Mouse (Mus musculus) heart, postnatal 14 days (tissue): ENCODE measurements around the gene Coa5. TPM values are rescaled to one million over a fixed set of nuclear protein-coding genes. Genes with fewer than 3 reads are reported as not detected.

Experiments used
- DNase-seq, 2 experiments: peaks; one replicate each; pipeline ENCODE4 v3.0.0; 2021 to 2022
- intact Hi-C: fragments of 180-260 bp; cut with DNase I; formaldehyde crosslinking; loops from one replicate; pipeline ENCODE4 v1.15.1; 2025
- long read RNA-seq, 2 experiments: library from polyadenylated mRNA; stranded (forward); transcript quantifications; one replicate each; pipeline ENCODE4 v2.0.0; 2021
- total RNA-seq, 2 experiments: library from RNA; stranded (reverse); gene quantifications; 2 replicates each; pipeline ENCODE4 v1.2.3; 2021

The Coa5 gene
- total RNA-seq: 10 to 100 TPM; 86.9 to 98.1 TPM
- long read RNA-seq, experiment 1, transcript Coa5-201 (3 exons, 3,863 nt): major isoform, 96 of 110 reads
- long read RNA-seq, experiment 1, partial matches to known transcripts: 1 of 110 reads
- long read RNA-seq, experiment 1, other reads (novel, unspliced or antisense): 13 of 110 reads
- long read RNA-seq, experiment 2, transcript Coa5-201 (3 exons, 3,863 nt): major isoform, 108 of 120 reads
- long read RNA-seq, experiment 2, partial matches to known transcripts: 0 of 120 reads
- long read RNA-seq, experiment 2, other reads (novel, unspliced or antisense): 12 of 120 reads

DNA sequence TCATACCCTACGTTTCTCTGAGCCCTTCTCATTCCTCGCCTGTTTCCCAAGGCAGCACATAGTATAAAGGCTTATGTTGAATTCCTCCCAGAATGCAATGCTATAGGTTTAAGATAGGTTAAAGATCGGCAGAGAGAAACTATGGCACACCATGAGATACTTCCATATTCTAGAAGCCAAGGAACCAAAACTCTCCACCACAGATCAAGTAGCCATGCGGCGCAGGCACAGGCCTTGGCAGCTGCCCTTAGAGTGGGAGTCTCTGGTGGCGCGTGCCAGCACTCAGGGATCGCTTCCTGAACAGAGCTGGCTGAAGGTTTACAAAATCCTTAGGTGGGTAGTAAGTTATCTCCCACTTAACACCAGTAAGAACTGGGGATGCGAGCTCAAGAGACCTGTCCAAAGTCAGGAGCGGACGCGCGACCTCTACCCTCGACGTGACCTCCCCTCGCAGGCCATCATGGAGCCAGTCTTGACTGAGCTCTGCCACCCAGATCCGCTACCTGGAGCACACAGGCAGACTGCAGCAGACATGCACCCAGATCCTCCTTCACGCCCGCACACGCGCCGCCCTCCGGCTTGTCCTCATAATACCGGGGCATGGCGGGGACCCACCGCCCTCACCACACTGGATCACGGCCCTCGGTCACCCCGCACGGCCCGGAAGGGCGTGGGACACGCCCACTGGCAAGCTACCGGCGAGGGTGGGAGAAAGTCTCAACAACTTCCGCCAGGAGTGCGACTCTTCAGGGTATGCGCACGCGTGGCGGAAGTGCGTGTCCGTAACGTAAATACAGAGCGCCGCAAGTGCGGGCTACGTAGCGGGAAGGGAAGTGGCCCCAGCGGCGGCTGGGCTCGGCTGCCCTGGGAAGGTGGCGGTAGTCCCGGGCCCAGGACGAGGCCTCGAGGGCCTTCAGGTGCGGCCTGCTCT is at the start of gene Coa5, which contains the start of gene Unc50:
Coa5 (minus strand) TSS at position 738 of the 931 bp plus-strand sequence.
Unc50 (plus strand) TSS at position 774 of the 931 bp plus-strand sequence.
- peak; percentile 94 to 97 for DNase-seq
- intact Hi-C loops: no loop called here

DNA sequence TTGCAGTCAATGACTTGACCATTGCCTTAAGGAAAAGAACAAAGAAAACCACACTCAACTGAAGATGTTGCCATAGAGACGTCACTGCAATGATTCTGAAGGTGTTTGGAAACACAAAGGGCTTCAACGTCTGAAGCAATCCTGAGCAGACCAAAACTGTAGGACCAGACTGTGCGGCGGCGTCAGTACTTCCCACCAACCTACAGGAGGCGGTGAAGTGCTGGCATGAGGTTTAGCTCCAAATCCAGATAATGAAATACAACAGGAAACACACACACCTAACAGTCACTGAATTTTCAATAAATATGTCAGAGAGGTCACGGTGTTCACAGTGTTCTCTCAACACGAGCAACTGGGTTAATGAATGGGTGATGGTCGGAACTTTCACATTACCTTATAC is 49.2 kb upstream of the Coa5 start:
- peak in 1 of 2 experiments; percentile 36 for DNase-seq
- intact Hi-C loops: no loop called here

DNA sequence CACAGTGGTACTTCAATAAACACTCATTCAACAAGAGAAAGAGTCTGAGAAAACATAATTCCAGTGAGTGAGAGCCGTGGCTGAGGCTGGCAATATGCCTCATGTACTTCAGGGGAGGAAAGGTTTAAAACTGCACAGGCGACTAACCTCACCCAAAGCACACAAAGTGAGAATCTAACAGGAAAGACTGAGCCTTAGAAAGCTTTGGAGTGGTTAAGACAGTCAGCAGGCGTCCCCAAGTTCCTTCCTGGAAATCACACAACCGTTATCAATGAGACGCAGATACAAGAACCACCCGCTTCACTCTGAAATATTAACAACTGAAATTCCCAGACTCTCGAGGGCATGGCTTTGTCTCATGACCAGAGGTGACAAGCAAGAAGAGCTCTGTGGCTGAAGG is 48.5 kb upstream of the Coa5 start:
- intact Hi-C loops: no loop called here
- DNase-seq: no peak

GRCm38 (mm10) chr1:37477928-37478327 is 48.0 kb upstream of the Coa5 start:
- no peak for DNase-seq
- intact Hi-C loops: no loop called here

DNA sequence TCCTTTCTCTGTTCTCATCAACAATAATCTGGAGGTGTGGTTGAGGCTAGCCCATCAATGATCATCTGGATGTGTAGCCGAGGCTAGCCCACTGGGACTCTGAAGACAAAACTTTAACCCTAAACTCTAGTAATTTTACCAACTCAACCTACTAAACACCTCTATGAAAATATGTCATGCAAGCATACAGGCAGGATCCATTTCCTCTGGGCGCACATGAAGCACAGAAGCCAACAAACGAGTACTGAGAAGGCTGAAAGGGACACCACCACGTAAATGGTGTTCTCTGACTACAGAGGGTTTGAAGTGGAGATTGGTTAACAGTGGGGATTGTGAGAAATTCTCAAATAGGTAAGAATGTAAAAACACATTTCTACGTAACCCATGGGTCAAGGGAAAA is 47.3 kb upstream of the Coa5 start:
- no peak for DNase-seq
- intact Hi-C loops: no loop called here

DNA sequence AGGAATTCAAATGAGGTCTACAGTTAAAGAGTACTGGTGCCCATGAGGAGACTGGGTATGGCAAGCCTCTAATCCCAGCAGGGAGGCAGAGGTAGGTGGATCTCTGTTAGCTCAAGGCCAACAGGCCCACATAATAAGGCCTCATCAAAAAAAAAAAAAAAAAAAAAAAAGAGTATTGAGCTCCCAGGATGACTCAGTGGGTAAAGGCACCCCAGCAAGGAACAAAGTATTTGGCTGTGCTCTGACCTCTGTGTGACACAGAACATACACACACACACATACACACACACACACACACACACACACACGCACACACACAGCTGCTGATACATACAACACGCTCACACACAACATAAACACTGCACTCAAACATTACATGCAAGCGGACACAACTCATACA is 45.4 kb upstream of the Coa5 start:
- no peak for DNase-seq
- intact Hi-C loops: no loop called here

DNA sequence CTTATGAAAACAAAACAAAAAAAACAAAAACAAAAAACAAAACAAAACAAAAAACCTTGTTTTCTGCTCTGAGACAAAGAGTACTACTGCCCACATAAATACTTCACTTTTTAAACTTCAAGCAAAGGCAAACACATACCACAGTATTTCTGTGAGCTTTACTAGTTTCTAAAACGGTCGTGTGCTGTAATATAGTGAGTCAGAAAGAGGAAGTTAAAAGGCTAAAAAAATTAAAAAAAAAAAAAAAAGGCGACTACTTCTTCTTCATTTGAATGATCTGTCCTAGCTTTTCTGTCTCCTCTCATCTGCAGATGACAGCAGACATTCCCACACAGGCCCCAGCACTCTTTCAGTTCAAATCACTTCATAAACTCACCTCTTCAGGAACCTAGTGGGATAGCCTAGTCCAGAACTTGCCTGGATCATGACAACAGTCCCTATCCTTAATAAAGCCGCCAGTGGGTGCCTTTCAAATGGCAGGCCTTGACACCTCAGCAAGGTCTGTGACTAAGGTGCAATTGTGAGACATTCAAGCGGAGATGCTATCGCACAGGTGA is 44.8 kb upstream of the Coa5 start:
- intact Hi-C loops: no loop called here
- DNase-seq: no peak

GRCm38 (mm10) chr1:37474046-37474445 is 44.1 kb upstream of the Coa5 start:
- no peak for DNase-seq
- intact Hi-C loops: no loop called here

- intact Hi-C loops: loop anchor here (2.0 kb wide), 1 partner anchor 164 kb away; no protein-coding TSS in a partner anchor
- DNase-seq: no peak
These were observed 43.3 kb upstream of the Coa5 start for GRCm38 (mm10) chr1:37473251-37473650.

DNA sequence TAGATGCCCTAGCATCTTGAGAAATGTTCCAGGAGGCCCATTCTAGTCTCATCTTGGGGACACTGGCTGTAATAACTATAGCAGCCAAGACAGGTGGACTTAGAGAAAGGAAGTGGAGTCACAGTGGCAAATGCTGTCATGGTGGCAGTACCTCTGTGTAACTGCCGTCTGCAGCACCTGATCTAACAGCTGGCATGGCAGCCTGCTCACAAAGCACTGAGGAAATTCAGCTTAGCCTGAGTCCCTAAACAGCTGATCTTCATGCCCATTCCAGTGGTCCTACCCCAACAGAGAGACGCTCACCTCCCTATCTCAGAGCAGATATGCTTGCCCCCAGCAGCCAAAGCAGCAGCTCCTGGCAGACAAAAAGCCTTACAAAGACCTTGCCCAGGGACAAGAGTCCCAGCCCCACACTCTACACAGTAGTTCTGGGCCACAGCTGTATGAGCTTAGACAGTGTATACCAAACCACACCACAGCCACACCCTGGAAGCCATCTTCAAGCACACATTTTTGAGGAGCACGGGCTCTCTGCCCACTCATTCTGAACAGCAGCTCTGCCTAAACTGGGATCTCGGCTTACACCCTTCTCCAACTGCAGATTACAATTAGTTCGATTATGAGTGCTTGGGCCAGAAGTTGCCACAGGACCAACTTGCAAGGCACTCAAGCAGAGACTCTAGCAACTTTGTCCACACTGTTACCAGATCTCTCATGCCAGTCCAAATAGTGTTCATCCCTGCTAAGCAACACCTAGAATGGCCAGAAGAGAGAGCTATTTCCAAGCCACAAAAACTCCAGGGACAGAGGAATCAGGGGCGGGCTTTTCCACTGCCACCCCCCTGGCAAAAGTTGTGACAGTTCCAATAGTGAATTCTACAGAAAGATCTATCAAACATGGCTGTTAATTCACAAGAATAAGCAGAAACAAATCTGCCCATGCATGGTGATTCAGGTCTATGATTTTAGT is 41.6 kb upstream of the Coa5 start:
- intact Hi-C loops: loop anchor here (2.0 kb wide), 1 partner anchor 165 kb away; no protein-coding TSS in a partner anchor
- no peak for DNase-seq

GRCm38 (mm10) chr1:37469007-37469406 is 39.1 kb upstream of the Coa5 start:
- intact Hi-C loops: no loop called here
- no peak for DNase-seq

- intact Hi-C loops: no loop called here
- no peak for DNase-seq
These were observed 37.9 kb upstream of the Coa5 start for GRCm38 (mm10) chr1:37467806-37468205.

DNA sequence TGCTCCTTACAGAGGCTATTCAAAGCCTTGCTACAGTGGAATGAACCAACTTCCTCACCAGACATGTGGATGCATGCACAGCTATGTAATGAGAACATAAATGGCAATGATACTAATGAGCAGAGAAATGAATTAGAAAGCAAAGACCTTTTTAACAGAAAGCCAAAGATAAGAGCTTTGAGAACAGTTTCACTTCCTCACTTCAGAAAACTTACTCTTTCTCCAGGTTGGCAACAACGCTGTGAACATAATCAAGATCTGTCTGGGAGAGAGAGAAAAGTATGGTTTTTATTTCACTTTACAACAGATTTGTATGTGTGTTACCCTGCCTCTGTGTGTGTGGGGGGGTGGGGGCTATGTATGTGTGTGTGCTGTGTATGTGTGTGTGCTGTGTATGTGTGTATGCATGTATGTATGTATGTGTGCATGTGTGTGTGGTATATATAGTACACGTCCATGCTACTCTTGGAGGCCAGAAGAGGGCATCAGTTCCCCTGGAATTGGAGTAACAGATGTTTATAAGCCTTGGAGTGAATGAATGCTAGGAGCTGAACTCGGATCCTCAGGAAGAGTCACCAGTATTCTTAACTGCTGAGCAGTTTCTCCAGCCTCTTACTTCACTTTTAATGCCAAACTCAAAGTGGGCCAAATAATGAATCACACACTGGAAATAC is 36.6 kb upstream of the Coa5 start:
- intact Hi-C loops: no loop called here
- no peak for DNase-seq

DNA sequence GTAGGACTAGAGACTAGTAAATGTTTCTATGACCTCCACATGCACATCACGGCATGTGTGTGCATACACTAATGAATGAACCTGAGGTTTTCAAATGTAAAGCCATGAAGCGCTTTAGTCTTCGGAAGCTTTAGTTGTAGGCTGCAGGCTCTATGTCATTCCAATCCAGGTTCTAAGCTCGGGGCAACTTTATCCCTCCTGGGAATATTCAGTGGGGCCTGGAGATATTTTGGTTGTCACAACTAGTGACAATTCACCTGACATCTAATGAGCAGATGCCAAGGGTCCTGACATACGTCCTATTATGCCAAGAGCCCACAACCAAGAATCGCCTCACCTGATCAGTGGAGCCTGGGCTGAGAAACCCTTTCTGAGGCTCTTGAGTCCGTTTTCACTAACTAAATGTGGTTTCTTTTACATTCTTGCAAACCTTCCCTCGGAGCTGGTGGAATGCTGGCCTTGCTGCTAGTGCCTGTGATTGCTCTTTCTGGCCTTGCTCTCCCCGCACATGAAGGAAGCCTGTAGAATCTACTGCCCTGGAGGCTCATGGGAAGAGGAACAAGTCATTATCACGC is 35.1 kb upstream of the Coa5 start:
- no peak for DNase-seq

GRCm38 (mm10) chr1:37457546-37457945 is 27.6 kb upstream of the Coa5 start:
- no peak for DNase-seq
- intact Hi-C loops: no loop called here

More for the DNA sequence above, 35.1 kb upstream of the Coa5 start:
- intact Hi-C loops: no loop called here

DNA sequence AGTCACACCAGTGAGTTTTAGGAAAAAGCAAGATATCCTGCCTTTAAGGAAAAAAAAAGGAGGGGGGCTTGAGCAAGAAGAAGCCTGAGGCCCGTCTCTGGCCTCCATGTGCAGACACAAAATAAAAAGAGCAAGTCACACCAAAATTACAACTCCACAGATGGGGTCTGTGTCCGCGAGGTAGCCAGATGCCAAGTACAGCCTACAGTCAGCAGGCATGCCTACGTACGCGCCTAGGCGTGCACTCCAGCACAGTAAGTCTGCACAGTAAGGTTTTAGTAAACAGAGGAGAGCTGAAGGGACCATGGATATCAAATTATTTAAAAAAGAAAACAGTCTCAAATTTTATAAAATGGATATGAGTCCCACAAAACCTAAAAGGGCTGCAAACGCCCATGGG is 21.4 kb upstream of the Coa5 start:
- intact Hi-C loops: no loop called here

DNA sequence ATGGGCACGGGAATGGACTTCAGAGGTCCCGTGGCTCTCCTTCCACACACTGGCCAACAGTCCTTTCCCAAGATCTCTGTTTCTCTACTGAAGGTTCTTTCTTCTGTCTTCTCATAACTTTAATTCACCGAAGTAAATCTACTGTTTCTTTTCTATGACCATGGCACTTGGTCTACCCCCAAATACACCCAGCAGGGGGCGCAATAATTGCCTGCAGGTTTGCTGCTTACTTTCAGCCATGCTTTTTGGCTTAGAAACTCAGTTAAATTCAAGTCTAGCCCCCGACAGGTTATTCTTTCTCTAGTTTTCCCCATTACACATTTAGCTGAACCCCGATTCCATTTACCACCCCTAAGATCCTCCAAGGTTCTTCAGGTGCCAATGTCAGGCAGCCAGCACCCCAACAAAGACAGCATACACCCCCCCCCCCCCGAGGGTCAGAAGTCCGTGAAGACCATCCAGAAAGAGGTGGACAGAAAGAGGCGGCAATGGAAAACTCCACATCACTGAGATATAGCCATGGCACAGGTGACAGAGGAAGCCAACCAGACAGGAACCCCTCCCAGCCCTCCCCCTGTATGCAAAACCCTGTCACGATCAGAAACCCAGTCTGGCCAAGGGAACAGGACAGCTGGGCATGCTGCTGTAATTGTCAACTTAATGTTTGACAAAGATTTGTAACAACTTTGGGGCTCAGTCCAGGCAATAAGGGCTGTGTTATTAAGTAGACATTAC is 18.6 kb upstream of the Coa5 start:
- intact Hi-C loops: loop anchor here (2.0 to 10.0 kb wide), 2 partner anchors 188 to 416 kb away; partner anchors contain the start of gene Tsga10
- DNase-seq: peak; percentile 62 to 77

More for the DNA sequence above, 21.4 kb upstream of the Coa5 start:
- DNase-seq: no peak
